Mouse (Mus musculus) megakaryocyte, embryonic 14.5 days (primary cell): Measurements from ENCODE around the gene Inpp5d.

Source experiments
- FLI1 ChIP-seq: IDR thresholded peaks from 2 replicates; pipeline ENCODE4 v1.6.1; 2012; ENCODE audit warnings: low read length, inconsistent platforms, mixed read lengths
- GATA1 ChIP-seq: IDR thresholded peaks from 3 replicates; pipeline ENCODE4 v1.6.1; 2012; ENCODE audit warnings: mixed read lengths, low read length, inconsistent platforms, borderline replicate concordance

- no peak for TF ChIP-seq GATA1
- TF ChIP-seq FLI1 = no peak
Measured at GRCm38 (mm10) chr1:87730271-87730670, 110.2 kb downstream of the Inpp5d start.
